Mouse (Mus musculus) left cerebral cortex, adult 8-10 months (tissue): ENCODE data around the gene Adgrd1. TPM values are rescaled to one million over a fixed set of nuclear protein-coding genes. Genes with fewer than 3 reads are reported as not detected.
A peak's percentile ranks its signal among the peaks of the same experiment; 100 is the strongest.

ENCODE experiments used
- DNase-seq, 2 experiments: peaks; one replicate each; pipeline ENCODE4 v3.0.0; 2022; ENCODE audit warnings: low spot score in 2 of 2
- total RNA-seq, 4 experiments: library from RNA; stranded (reverse); gene quantifications; 2 replicates each; pipeline ENCODE4 v1.2.4; 2022

The Adgrd1 gene
- 1 to 10 TPM; 2.0 to 3.1 (median 2.8) TPM for total RNA-seq

GRCm38 (mm10) chr5:129096511-129096910, at the start of gene Adgrd1:
Adgrd1 (plus strand) TSS chr5:129096750.
- DNase-seq: no peak

DNA sequence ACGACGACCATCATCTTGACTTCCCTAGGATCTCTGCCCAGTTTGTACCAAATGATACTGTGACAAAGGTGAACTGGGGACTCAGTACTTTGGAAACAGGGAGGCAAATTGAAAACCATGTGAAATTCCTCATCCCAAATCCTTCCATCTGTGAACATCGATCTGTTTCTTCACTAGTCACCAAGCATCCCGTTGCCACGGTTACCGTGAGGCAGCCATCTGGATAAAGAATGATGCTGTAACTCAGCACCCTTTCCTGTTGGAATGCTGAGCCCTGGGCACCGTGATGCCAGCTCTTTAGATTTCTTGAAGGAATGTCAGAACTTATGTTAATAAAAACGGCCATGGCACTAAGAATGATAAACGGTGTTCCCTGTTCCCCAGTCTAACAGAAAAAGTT, 47.2 kb upstream of the Adgrd1 start:
- peak in 1 of 2 experiments; percentile 68 for DNase-seq

- no peak for DNase-seq
Observed at GRCm38 (mm10) chr5:129051910-129052309, 44.6 kb upstream of the Adgrd1 start.

DNA sequence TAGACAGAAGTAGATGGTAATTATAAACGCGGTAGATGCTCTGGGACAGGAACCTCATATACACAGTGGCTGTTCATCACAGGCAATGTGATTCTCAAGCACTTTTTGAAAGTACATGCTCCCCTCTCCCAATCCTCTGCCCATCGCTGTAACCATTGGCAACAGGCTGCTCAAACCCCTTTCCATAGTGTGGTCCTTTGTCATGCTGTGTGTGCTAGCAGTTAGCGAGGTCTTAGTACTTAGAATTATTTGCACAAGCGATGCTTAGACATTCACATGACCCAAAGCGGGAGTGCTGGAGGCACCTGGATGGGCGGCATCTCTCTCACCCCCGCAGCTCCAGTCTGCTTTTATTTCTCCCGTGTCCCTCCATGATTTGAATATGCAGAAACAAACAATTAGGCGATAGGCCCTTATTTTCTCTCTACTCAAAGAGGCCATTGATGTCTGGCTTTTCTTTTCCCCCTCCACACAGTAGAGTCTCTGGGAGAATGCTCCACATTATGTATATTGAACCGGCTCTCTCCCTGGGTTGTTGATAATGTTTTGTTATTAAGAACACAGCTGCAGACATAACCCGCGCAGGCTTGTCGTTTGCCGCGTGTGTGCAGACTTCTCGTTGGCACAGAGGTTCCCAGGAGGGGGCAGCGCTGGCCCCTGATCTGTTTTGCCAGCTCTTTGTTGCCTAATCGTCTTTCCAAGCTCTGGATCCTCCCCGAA, 43.8 kb upstream of the Adgrd1 start:
- peak in 1 of 2 experiments; percentile 7 for DNase-seq

DNA sequence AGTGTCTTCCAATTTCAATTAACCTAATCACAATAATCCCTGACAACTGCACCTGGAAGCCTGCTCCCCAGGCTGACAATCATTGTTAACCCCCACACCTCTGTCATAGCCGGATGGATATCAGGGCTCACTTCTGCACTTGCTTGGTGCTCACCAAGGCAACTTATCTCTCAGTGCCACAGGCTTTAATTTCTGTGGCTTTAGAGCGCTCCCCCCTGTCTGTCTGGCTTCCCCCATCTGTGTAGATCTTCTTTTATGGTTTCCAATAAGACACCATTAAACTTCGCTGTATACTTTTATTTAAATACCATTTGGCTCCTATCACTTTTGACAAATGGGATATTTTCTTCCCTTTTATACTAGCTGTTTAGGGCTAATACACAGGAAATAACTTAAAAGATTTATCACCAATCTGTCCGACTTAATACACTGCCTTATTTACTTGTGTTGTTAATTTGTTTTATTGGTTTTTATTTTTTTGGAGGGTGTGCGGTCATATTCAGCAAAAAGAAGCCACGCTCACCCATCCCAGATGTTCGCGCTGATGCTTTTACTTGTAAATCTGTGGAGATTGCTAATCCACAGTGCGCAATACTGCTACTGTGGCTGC, 41.8 kb upstream of the Adgrd1 start:
- no peak for DNase-seq

DNA sequence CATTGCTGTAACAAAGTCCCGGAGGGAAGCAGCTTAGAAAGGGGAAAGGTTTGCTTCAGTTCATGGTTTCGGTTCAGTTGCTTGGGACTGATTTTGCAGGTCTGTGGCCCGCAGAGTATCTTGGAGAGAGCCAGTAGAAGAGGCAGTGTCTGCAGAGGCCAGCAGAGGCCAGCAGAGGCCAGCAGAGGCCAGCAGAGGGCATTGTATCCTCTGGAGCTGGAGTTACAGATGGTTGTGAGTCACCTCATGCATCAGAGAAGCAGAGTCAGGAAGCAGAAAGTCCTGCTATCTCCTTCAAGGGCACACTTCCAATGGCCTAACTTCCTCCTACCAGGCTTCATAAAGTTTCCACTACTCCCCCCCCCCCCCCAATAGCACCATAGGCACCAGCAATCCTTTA, 37.4 kb upstream of the Adgrd1 start:
- DNase-seq: no peak

GRCm38 (mm10) chr5:129061579-129061978, 35.0 kb upstream of the Adgrd1 start:
- DNase-seq: peak in 1 of 2 experiments; percentile 46

GRCm38 (mm10) chr5:129063037-129063791, 33.3 kb upstream of the Adgrd1 start:
- DNase-seq: no peak

- no peak for DNase-seq
Observed at GRCm38 (mm10) chr5:129063792-129064087, 32.8 kb upstream of the Adgrd1 start.

GRCm38 (mm10) chr5:129064186-129064585, 32.4 kb upstream of the Adgrd1 start:
- DNase-seq: no peak

DNA sequence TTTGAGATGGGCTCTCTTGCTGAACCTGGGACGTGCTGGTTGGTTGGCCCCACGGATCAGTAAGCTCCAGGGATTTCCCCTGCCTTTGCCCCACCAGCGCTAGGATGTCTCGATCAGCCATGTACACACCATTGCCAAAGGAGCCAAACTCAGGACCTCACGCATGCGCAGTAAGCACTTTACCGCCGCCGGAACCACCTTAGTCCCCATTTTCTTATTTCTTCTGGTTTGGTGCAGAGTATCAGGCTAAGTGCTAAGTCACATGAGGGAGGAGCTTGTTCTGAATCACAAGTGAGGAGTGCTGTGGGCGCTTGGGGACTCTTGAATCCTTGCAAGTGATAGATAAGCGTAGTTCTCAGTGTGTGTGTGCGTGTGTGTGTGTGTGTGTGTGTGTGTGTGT, 31.2 kb upstream of the Adgrd1 start:
- DNase-seq: no peak

DNA sequence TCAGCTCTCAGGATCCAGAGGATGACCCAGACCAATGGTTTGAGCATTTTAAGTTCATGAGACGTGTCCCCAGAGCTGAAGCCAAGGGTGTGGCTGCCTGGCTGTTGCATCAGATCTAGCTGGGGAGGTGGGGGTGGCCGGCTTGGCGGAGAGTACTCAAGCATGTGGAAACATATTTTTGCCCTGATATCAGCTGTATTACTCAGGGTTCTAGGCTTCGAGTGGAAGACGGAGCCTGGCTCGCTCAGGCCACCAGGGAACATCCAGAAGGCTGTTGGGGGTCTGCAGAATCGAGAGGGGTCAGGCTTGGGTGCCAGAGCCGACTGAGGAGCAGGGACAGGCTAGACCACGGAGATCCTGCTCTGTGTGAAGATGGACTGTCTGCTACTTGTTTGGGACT, 30.6 kb upstream of the Adgrd1 start:
- DNase-seq: no peak

GRCm38 (mm10) chr5:129066541-129067230, 29.9 kb upstream of the Adgrd1 start:
- DNase-seq: no peak

- peak in 1 of 2 experiments; percentile 45 for DNase-seq
Observed at GRCm38 (mm10) chr5:129067231-129067834, 29.2 kb upstream of the Adgrd1 start.

DNA sequence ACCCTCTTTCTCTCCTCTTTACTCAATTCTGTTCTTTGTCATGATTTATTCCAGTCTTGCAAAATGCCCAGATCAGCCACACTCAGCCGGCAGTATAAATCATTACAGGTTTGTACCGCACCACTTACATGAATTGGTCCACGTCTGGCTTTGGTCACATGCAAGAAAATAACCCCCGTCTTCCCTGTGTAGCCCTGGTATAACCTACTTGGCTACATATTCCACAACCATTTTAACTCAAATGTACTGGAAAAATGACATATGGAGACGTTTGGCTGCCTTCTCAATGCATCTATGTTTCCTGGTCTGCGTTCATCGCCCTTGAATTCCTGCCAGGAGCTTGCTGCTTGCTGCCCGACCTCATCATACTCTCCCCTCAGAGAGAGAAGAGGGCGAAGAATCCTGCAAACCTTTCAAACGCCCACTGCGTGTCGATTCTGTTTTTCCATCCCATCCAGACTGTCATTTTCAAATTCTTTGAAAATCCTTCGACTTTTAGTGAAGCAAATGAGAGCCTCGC, 24.7 kb upstream of the Adgrd1 start:
- no peak for DNase-seq

GRCm38 (mm10) chr5:129073404-129073803, 23.1 kb upstream of the Adgrd1 start:
- no peak for DNase-seq

DNA sequence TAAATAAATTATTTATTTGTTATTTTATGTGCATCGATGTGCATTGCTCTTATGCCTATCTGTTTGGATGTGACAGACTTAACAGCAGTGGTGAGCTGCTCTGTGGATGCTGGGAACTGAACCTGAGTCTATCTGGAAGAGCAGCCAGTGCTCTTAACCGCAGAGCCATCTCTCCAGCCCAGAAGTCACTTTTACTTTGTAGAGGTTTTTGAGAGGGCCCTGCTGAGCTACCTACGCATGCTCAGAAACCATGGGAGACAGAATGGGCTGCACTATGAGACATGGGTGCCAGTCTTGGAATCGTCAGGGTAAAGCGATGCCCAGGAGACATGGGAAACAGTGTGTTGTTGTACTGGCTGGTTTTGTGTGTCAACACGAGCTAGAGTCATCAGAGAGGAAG, 20.5 kb upstream of the Adgrd1 start:
- DNase-seq: no peak

DNA sequence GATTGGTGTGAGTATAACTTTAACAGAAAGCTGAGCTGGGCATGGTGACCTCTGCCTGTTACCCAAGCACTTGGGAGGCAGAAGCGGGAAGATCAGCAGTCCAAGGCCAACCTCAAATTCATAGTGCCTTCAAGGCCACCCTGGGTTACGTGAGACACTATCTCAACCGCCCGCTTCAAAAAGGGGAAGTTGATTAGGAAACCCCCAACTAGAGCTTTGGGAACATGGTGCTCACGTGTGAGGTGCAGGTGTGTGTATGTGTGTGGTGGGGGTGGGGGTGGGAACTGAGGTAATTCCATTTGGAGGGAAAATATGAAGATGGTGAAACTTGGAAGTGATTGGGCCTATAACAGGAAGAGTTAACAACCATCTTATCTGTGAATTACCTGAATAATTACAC, 19.3 kb upstream of the Adgrd1 start:
- DNase-seq: no peak

GRCm38 (mm10) chr5:129081521-129081920, 15.0 kb upstream of the Adgrd1 start:
- DNase-seq: no peak

- no peak for DNase-seq
Observed at GRCm38 (mm10) chr5:129085153-129085552, 11.4 kb upstream of the Adgrd1 start.

DNA sequence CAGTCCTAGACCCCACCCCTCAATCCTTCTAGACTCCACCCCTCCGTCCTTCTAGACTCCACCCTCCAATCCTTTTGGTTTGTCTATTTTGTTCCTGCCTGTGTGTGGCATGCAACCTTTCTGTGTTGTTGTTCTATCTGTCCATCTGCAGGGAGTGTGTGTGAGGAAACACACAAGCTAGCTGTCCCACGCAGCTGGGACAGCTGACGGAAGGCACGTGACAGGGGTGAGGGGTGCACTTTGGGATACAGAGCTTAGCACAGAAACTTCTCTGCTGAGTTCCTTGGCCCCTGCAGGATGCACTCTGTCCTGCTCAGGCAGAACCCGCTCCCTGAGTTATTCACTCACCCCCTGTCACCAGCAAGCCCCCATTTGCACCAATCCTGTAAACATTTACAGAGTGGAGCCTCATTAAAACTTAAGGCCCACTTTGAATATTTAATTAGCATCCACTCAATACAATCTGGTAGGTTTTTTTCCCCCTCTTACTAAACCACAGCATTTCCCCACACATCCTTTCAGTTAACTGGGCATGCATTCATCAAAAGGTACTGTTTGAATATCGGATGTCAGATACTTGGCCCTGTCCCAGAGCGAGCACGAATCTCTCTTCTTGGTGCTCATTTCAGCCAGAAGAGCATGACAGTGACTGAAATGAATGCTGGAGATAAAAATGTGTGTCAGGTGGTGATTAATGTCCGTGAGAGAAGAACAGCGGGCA, 4.0 kb upstream of the Adgrd1 start:
- DNase-seq: no peak
